Mouse (Mus musculus): ENCODE data around the gene Grhl1. TPM values are rescaled to one million over a fixed set of nuclear protein-coding genes. Genes with fewer than 3 reads are reported as not detected.

Gene Grhl1
- polyA plus RNA-seq, 1 experiment from 2014 or later, result 3.5 TPM

DNA sequence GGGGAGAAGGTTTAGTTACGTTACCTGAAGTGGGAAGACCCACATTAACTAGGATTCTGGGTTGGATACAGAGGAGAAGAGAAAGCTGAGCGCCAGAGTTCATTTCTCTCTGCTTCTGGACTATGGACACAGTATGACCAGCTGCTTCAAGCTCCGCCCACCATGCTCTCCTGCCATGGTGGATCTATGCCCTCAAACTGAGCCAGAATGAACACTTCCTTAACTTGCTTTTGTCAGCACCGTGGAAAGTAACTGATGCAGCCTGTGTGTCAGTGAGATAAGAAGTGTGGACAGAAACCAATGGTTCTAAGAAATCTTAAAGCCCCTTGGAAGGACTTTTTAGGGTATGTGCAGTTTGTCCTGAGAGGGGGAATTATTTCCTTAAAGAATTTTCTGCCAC lies 86.9 kb downstream of the Grhl1 start:
- Histone ChIP-seq H3K9me3 (ENCODE audit: control insufficient read depth, low read length) (no peaks in the 10 kb centered on the region), H3K4me1 (ENCODE audit: control insufficient read depth, insufficient read depth, low read length) (peaks cover 15% of the 10 kb centered on the region; the same call in 1 of the 2 replicates), H3K27ac (ENCODE audit: low read depth, low read length) (no peak overlapping the region), H3K36me3 (ENCODE audit: control insufficient read depth, insufficient read depth, low read length) (peaks cover 59% of the 10 kb centered on the region), H3K4me2 (replicated peaks; ENCODE audit: low read depth, low read length) (no peak overlapping the region), H3K4me3 (ENCODE audit: low read length) (no peak overlapping the region), H3K27me3 (ENCODE audit: control insufficient read depth, insufficient read depth, low read length) (no peaks in the 10 kb centered on the region), H3K9ac (ENCODE audit: low read depth, low read length) (no peak overlapping the region)
- WGBS, result 97% methylated on average over 4 of the region's 4 CpGs
- no peak for ATAC-seq (ENCODE audit: low FRiP score, low TSS enrichment)

DNA sequence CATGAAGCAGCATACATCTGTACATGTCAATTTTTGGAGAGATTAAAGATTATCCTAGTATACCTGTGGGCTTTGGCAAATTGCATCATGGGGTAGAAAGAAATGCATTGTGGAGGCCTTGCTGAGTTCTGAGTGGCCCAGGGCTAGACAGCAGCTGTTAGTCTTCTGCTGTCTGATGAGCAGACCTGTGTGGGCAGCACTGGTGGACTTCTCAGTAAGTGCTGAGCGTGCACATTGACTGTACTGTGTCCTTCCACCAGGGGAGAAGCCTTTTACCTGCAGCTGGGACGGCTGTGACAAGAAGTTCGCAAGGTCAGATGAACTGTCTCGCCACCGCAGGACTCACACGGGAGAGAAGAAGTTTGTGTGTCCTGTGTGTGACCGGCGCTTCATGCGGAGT lies 87.8 kb downstream of the Grhl1 start:
- no peak overlapping the region for H3K4me3 ChIP-seq (ENCODE audit: low read length)
- no peak overlapping the region for H3K4me2 ChIP-seq (replicated peaks; ENCODE audit: low read depth, low read length)
- H3K36me3 ChIP-seq (ENCODE audit: control insufficient read depth, insufficient read depth, low read length), result peaks cover 52% of the 10 kb centered on the region
- ATAC-seq (ENCODE audit: low FRiP score, low TSS enrichment), result no peak
- WGBS, result 89% methylated on average over 9 of the region's 9 CpGs
- H3K9ac ChIP-seq (ENCODE audit: low read depth, low read length), result no peak overlapping the region
- no peaks in the 10 kb centered on the region for H3K9me3 ChIP-seq (ENCODE audit: control insufficient read depth, low read length)
- no peak overlapping the region for H3K27ac ChIP-seq (ENCODE audit: low read depth, low read length)
- H3K27me3 ChIP-seq (ENCODE audit: control insufficient read depth, insufficient read depth, low read length), result no peaks in the 10 kb centered on the region
- peaks cover 7% of the 10 kb centered on the region; the same call in 1 of the 2 replicates for H3K4me1 ChIP-seq (ENCODE audit: control insufficient read depth, insufficient read depth, low read length)

DNA sequence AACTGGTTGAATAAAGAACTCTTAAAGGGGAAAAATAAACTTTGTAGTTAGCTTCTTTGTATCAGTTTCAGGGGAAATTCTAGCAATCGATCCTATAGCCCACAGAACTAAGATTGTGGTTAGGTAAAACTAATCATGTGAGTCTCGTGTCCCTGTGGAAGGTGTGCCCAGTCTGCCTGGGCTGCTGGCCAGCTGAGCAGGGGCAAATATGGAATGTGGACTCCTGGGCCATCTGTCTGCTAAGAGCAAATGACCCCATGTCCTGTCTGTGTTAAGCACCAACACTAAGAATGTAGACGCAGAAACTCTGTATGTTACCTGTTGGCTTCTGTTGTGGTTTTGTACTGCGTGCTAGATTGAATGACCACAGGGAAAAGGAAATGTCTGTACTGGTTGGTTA lies 89.0 kb downstream of the Grhl1 start:
- Histone ChIP-seq H3K4me2 (replicated peaks; ENCODE audit: low read depth, low read length) (no peak overlapping the region), H3K36me3 (ENCODE audit: control insufficient read depth, insufficient read depth, low read length) (peaks cover 41% of the 10 kb centered on the region), H3K9ac (ENCODE audit: low read depth, low read length) (no peak overlapping the region), H3K27ac (ENCODE audit: low read depth, low read length) (no peak overlapping the region), H3K27me3 (ENCODE audit: control insufficient read depth, insufficient read depth, low read length) (no peaks in the 10 kb centered on the region), H3K4me1 (ENCODE audit: control insufficient read depth, insufficient read depth, low read length) (0 out of 2 replicates have a peak, but pooled peaks cover 4% of the 10 kb centered on the region), H3K9me3 (ENCODE audit: control insufficient read depth, low read length) (no peaks in the 10 kb centered on the region), H3K4me3 (ENCODE audit: low read length) (no peak overlapping the region)
- WGBS, result 82% methylated on average over 4 of the region's 4 CpGs
- no peak for ATAC-seq (ENCODE audit: low FRiP score, low TSS enrichment)

DNA sequence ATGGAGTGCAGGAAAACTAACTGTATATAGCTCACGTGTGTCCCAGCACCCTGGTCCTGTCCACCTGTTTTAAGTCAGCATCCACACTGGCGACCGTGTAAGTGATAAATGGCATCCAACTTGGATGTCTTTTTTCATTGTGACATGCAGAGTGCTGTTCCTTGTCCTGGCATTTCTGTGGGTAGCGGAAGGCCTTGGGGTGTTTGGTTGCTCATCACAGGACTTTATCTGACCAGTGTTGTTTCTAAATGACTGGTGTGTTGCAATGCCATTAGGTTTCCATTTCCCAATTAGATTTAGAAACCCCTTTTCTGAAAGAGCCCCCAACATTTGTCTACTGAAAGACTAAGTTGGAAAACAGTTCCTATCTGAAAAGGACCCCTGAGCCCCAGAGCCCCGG lies 90.0 kb downstream of the Grhl1 start:
- peaks cover 35% of the 10 kb centered on the region; the same call in 1 of the 2 replicates for H3K36me3 ChIP-seq (ENCODE audit: control insufficient read depth, insufficient read depth, low read length)
- no peak for ATAC-seq (ENCODE audit: low FRiP score, low TSS enrichment)

More for the DNA sequence above, 90.0 kb downstream of the Grhl1 start:
- no peaks in the 10 kb centered on the region for H3K4me1 ChIP-seq (ENCODE audit: control insufficient read depth, insufficient read depth, low read length)
- no peak overlapping the region for H3K4me2 ChIP-seq (replicated peaks; ENCODE audit: low read depth, low read length)
- H3K4me3 ChIP-seq (ENCODE audit: low read length), result no peak overlapping the region
- no peaks in the 10 kb centered on the region for H3K9me3 ChIP-seq (ENCODE audit: control insufficient read depth, low read length)
- no peak overlapping the region for H3K27ac ChIP-seq (ENCODE audit: low read depth, low read length)
- no peak overlapping the region for H3K9ac ChIP-seq (ENCODE audit: low read depth, low read length)
- 88% methylated on average over 5 of the region's 5 CpGs for WGBS
- no peaks in the 10 kb centered on the region for H3K27me3 ChIP-seq (ENCODE audit: control insufficient read depth, insufficient read depth, low read length)

Other genes with a start within 250 kb of the Grhl1 start
- 29.1 and 34.3 TPM in 2 replicates for gene Taf1b, start 73.9 kb upstream of the Grhl1 start, polyA plus RNA-seq (2014; fragmentation: Nextera tagmentation; extraction: Ambion mirVana)
- 6.2 and 11.9 TPM in 2 replicates for gene Klf11, start 79.0 kb downstream of the Grhl1 start, polyA plus RNA-seq (2014; fragmentation: Nextera tagmentation; extraction: Ambion mirVana)
- 10.7 and 11.8 TPM in 2 replicates for gene Cys1, start 109.5 kb downstream of the Grhl1 start, polyA plus RNA-seq (2014; fragmentation: Nextera tagmentation; extraction: Ambion mirVana)
- 206 and 236 TPM in 2 replicates for gene Rrm2, start 136.0 kb downstream of the Grhl1 start, polyA plus RNA-seq (2014; fragmentation: Nextera tagmentation; extraction: Ambion mirVana)